Mouse (Mus musculus) intestine, postnatal 0 days (tissue): ENCODE results near the gene Cap2. TPM values are rescaled to one million over a fixed set of nuclear protein-coding genes. Genes with fewer than 3 reads are reported as not detected.

ENCODE experiments used
- ATAC-seq: fragments of 200-750 bp; cut with Nextera tagmentation; 2 replicates; pipeline ENCODE4 v1.8.0; 2017; ENCODE audit warnings: mild to moderate bottlenecking, moderate TSS enrichment, moderate library complexity
- H3K27ac ChIP-seq: fragments of 300-500 bp; sonication (generic); 2 replicates; pipeline ENCODE4 v1.5.1; 2014; ENCODE audit warnings: mild to moderate bottlenecking, low read depth, low read length, moderate library complexity
- H3K27me3 ChIP-seq: fragments of 300-500 bp; sonication (generic); replicated peaks from 2 replicates; pipeline ENCODE4 v1.6.1; 2014; ENCODE audit warnings: low read length, mixed read lengths; ENCODE audit not compliant: control insufficient read depth, insufficient read depth
- H3K36me3 ChIP-seq: fragments of 300-500 bp; sonication (generic); 2 replicates; pipeline ENCODE4 v1.6.1; 2014; ENCODE audit warnings: mild to moderate bottlenecking, moderate library complexity; ENCODE audit not compliant: control insufficient read depth, insufficient read depth
- H3K4me1 ChIP-seq: fragments of 300-500 bp; sonication (generic); replicated peaks from 2 replicates; pipeline ENCODE4 v1.6.1; 2014; ENCODE audit warnings: antibody characterized with exemption, low read length, mixed read lengths; ENCODE audit not compliant: control insufficient read depth, insufficient read depth
- H3K4me2 ChIP-seq: fragments of 300-500 bp; sonication (generic); replicated peaks from 2 replicates; pipeline ENCODE4 v1.6.1; 2014; ENCODE audit warnings: low read depth, mild to moderate bottlenecking, moderate library complexity
- H3K4me3 ChIP-seq: fragments of 300-500 bp; sonication (generic); 2 replicates; pipeline ENCODE4 v1.5.1; 2014; ENCODE audit warnings: low read depth, low read length
- H3K9ac ChIP-seq: fragments of 300-500 bp; sonication (generic); 2 replicates; pipeline ENCODE4 v1.6.1; 2014; ENCODE audit warnings: mild to moderate bottlenecking, low read depth, low read length
- H3K9me3 ChIP-seq: fragments of 300-500 bp; sonication (generic); 2 replicates; pipeline ENCODE4 v1.6.1; 2016; ENCODE audit warnings: mixed run types; ENCODE audit not compliant: control insufficient read depth
- CTCF ChIP-seq: sonication (generic); IDR thresholded peaks from 2 replicates; pipeline ENCODE4 v1.5.1; 2016; ENCODE audit warnings: low read depth, mild to moderate bottlenecking, control low read depth, antibody characterized with exemption, moderate library complexity
- WGBS: fragments of 180-500 bp; shearing (Covaris S2); extraction: QIAGEN DNeasy Blood & Tissue Kit; methylation state at CpG from one replicate; pipeline ENCODE4 v1.1.7; 2014; 5-methylcytosine and 5-hydroxymethylcytosine counted together
- polyA plus RNA-seq: library from polyadenylated mRNA; unstranded; fragments of >200 nt; fragmentation: Nextera tagmentation; extraction: Ambion mirVana; gene quantifications from 2 replicates; pipeline ENCODE4 v1.2.1, GENCODE M21; 2015

The Cap2 gene
- polyA plus RNA-seq, 1 experiment from 2014 or later, result 6.3 TPM

GRCm38 (mm10) chr13:46510460-46510859 is 8.8 kb downstream of the Cap2 start:
- no peak overlapping the region for H3K9ac ChIP-seq
- H3K4me3 ChIP-seq, result no peak overlapping the region
- TF ChIP-seq CTCF, result no peak
- H3K27ac ChIP-seq, result no peak overlapping the region
- no peaks in the 10 kb centered on the region for H3K27me3 ChIP-seq
- no peaks in the 10 kb centered on the region for H3K36me3 ChIP-seq
- no peak overlapping the region for H3K4me2 ChIP-seq
- ATAC-seq, result no peak
- WGBS, result 96% methylated on average over 7 of the region's 7 CpGs
- 0 out of 2 replicates have a peak, but pooled peaks cover 6% of the 10 kb centered on the region for H3K9me3 ChIP-seq
- H3K4me1 ChIP-seq, result no peaks in the 10 kb centered on the region

GRCm38 (mm10) chr13:46514484-46514883 is 12.8 kb downstream of the Cap2 start:
- no peaks in the 10 kb centered on the region for H3K36me3 ChIP-seq
- H3K27ac ChIP-seq, result no peak overlapping the region
- WGBS, result 94% methylated on average over 10 of the region's 10 CpGs
- TF ChIP-seq CTCF, result no peak
- no peaks in the 10 kb centered on the region for H3K4me1 ChIP-seq
- no peak overlapping the region for H3K4me3 ChIP-seq
- no peaks in the 10 kb centered on the region for H3K27me3 ChIP-seq
- no peak for ATAC-seq
- H3K4me2 ChIP-seq, result no peak overlapping the region
- 0 out of 2 replicates have a peak, but pooled peaks cover 6% of the 10 kb centered on the region for H3K9me3 ChIP-seq
- no peak overlapping the region for H3K9ac ChIP-seq

- Histone ChIP-seq H3K36me3 (no peaks in the 10 kb centered on the region), H3K9me3 (0 out of 2 replicates have a peak, but pooled peaks cover 6% of the 10 kb centered on the region), H3K27ac (no peak overlapping the region), H3K4me2 (no peak overlapping the region), H3K4me3 (no peak overlapping the region), H3K9ac (no peak overlapping the region), H3K27me3 (no peaks in the 10 kb centered on the region), H3K4me1 (no peaks in the 10 kb centered on the region)
- no peak for ATAC-seq
- TF ChIP-seq CTCF, result no peak
- 83% methylated on average over 9 of the region's 9 CpGs for WGBS
Measured at GRCm38 (mm10) chr13:46515120-46515523, 13.5 kb downstream of the Cap2 start.

GRCm38 (mm10) chr13:46515524-46515923 is 13.9 kb downstream of the Cap2 start:
- ATAC-seq, result no peak
- Histone ChIP-seq H3K4me1 (no peaks in the 10 kb centered on the region), H3K27ac (no peak overlapping the region), H3K9me3 (0 out of 2 replicates have a peak, but pooled peaks cover 6% of the 10 kb centered on the region), H3K9ac (no peak overlapping the region), H3K4me2 (no peak overlapping the region), H3K4me3 (no peak overlapping the region), H3K36me3 (no peaks in the 10 kb centered on the region), H3K27me3 (no peaks in the 10 kb centered on the region)
- 87% methylated on average over 10 of the region's 10 CpGs for WGBS
- no peak for TF ChIP-seq CTCF

- H3K4me3 ChIP-seq, result no peak overlapping the region
- H3K4me2 ChIP-seq, result no peak overlapping the region
- H3K36me3 ChIP-seq, result no peaks in the 10 kb centered on the region
- WGBS, result 42% methylated on average over 7 of the region's 7 CpGs
- H3K9ac ChIP-seq, result no peak overlapping the region
- H3K9me3 ChIP-seq, result 0 out of 2 replicates have a peak, but pooled peaks cover 6% of the 10 kb centered on the region
- no peak overlapping the region for H3K27ac ChIP-seq
- no peaks in the 10 kb centered on the region for H3K4me1 ChIP-seq
- no peaks in the 10 kb centered on the region for H3K27me3 ChIP-seq
- no peak for TF ChIP-seq CTCF
- ATAC-seq, result no peak
Measured at GRCm38 (mm10) chr13:46516183-46516582, 14.5 kb downstream of the Cap2 start.

- no peaks in the 10 kb centered on the region for H3K27me3 ChIP-seq
- WGBS, result 58% methylated on average over 4 of the region's 4 CpGs
- no peak overlapping the region for H3K27ac ChIP-seq
- no peak for ATAC-seq
- no peak overlapping the region for H3K4me2 ChIP-seq
- TF ChIP-seq CTCF, result no peak
- H3K9ac ChIP-seq, result no peak overlapping the region
- H3K36me3 ChIP-seq, result no peaks in the 10 kb centered on the region
- H3K4me3 ChIP-seq, result no peak overlapping the region
- no peaks in the 10 kb centered on the region for H3K4me1 ChIP-seq
- H3K9me3 ChIP-seq, result 0 out of 2 replicates have a peak, but pooled peaks cover 2% of the 10 kb centered on the region
Measured at GRCm38 (mm10) chr13:46517211-46517685, 15.6 kb downstream of the Cap2 start.

- no peaks in the 10 kb centered on the region for H3K9me3 ChIP-seq
- no peak overlapping the region for H3K4me2 ChIP-seq
- TF ChIP-seq CTCF, result no peak
- no peak for ATAC-seq
- no peak overlapping the region for H3K27ac ChIP-seq
- WGBS, result 91% methylated on average over 1 of the region's 1 CpGs
- no peak overlapping the region for H3K9ac ChIP-seq
- no peak overlapping the region for H3K4me3 ChIP-seq
- no peaks in the 10 kb centered on the region for H3K27me3 ChIP-seq
- H3K36me3 ChIP-seq, result no peaks in the 10 kb centered on the region
- H3K4me1 ChIP-seq, result no peaks in the 10 kb centered on the region
Measured at GRCm38 (mm10) chr13:46521482-46521881, 19.8 kb downstream of the Cap2 start.
